Mouse (Mus musculus) testis, postnatal 14 days (tissue): ENCODE measurements around the gene Vamp2.
A peak's percentile ranks its signal among the peaks of the same experiment; 100 is the strongest.

Experiments used
- DNase-seq: peaks from one replicate; pipeline ENCODE4 v3.0.0; 2021; ENCODE audit warnings: low spot score

Vamp2 gene

GRCm38 (mm10) chr11:69133923-69134621 is 45.8 kb downstream of the Vamp2 start:
- peak; percentile 63 for DNase-seq

DNA sequence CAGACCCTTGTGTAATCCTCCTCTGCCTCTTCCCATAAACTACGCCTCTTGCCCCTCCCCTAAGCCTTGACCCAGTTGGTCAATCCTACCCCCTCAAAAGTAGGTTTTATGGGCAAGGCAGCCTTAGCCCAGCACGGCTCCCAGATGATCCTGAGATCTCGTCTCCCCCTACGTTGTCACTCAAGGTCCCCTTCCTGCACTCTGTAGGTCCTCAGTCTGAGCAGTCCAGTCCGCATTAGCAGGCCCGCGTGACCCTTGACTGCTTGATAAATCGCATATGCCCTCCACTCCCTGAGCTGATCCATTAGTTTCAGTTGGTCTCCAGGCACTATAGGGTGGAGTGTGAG is 46.3 kb downstream of the Vamp2 start:
- DNase-seq, result no peak

GRCm38 (mm10) chr11:69135361-69135760 is 47.1 kb downstream of the Vamp2 start:
- DNase-seq, result no peak
